Mouse (Mus musculus) forebrain, embryonic 11.5 days (tissue): ENCODE data around the gene BC030867. TPM values are rescaled to one million over a fixed set of nuclear protein-coding genes. Genes with fewer than 3 reads are reported as not detected.
A peak's percentile ranks its signal among the peaks of the same experiment; 100 is the strongest.

Source experiments
- ATAC-seq: fragments of 200-750 bp; cut with Nextera tagmentation; replicated peaks from 2 replicates; pipeline ENCODE4 v1.8.0; 2017; ENCODE audit warnings: moderate TSS enrichment; ENCODE audit not compliant: low FRiP score
- DNase-seq: peaks from one replicate; pipeline ENCODE4 v3.0.0-alpha.2; 2017; ENCODE audit warnings: low spot score
- H3K27ac ChIP-seq: fragments of 300-500 bp; sonication (generic); 2 replicates; pipeline ENCODE4 v1.5.1; 2014; ENCODE audit warnings: low read depth, low read length
- H3K27me3 ChIP-seq: fragments of 300-500 bp; sonication (generic); 2 replicates; pipeline ENCODE4 v1.6.1; 2014; ENCODE audit warnings: mild to moderate bottlenecking, low read length, mixed read lengths; ENCODE audit not compliant: control insufficient read depth, insufficient read depth
- H3K36me3 ChIP-seq: fragments of 300-500 bp; sonication (generic); 2 replicates; pipeline ENCODE4 v1.6.1; 2014; ENCODE audit warnings: mild to moderate bottlenecking, low read length, moderate library complexity, mixed read lengths; ENCODE audit not compliant: control insufficient read depth, insufficient read depth
- H3K4me1 ChIP-seq: fragments of 300-500 bp; sonication (generic); replicated peaks from 2 replicates; pipeline ENCODE4 v1.6.1; 2014; ENCODE audit warnings: low read length, mixed read lengths; ENCODE audit not compliant: control insufficient read depth, insufficient read depth
- H3K4me2 ChIP-seq: fragments of 300-500 bp; sonication (generic); 2 replicates; pipeline ENCODE4 v1.6.1; 2014; ENCODE audit warnings: low read depth, mild to moderate bottlenecking, low read length, moderate library complexity, mixed read lengths; ENCODE audit not compliant: severe bottlenecking
- H3K4me3 ChIP-seq: fragments of 300-500 bp; sonication (generic); 2 replicates; pipeline ENCODE4 v1.5.1; 2014; ENCODE audit warnings: low read depth, low read length
- H3K9ac ChIP-seq: fragments of 300-500 bp; sonication (generic); 2 replicates; pipeline ENCODE4 v1.6.1; 2014; ENCODE audit warnings: low read length
- H3K9me3 ChIP-seq: fragments of 300-500 bp; sonication (generic); 2 replicates; pipeline ENCODE4 v1.6.1; 2016; ENCODE audit warnings: low read length, mixed read lengths; ENCODE audit not compliant: control insufficient read depth
- WGBS: fragments of 180-500 bp; shearing (Covaris S2); extraction: QIAGEN DNeasy Blood & Tissue Kit; methylation state at CpG from one replicate; pipeline ENCODE4 v1.1.7; 2014; 5-methylcytosine and 5-hydroxymethylcytosine counted together
- polyA plus RNA-seq: library from polyadenylated mRNA; unstranded; fragments of >200 nt; fragmentation: Nextera tagmentation; extraction: Ambion mirVana; gene quantifications from 2 replicates; pipeline ENCODE4 v1.2.1, GENCODE M21; 2014

Gene BC030867
- 23.5 and 26.6 TPM in 2 replicates for polyA plus RNA-seq

DNA sequence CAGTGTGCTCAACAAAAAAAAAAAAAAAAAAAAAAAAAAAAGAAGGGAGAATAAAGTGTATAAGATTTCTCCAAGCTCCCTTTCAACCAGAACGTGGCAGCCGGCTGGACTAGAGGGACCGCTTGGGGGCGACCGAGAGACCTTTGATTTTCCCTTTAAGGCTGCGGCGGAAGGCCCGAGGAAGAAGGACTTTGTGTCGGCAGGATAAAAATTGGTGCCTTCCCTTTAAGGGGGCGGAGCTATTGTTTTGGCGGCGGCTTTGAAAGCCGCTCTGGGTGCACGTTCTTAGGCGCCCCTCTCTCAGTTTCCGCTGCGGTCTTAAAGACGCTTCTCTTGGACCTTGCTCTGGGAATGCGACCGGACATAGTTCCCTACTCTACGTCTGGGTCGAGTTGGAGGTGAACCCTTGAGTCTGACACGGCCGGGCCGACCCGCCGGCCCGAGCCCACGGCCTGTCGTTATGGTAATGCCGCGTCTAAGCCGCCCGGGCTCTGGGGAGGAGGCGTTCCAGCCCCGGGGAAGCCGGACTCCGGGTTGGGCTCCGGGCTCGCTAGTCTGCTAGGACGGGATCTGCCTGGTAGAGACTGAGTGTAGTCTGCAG is at the start of gene BC030867:
TSS of gene BC030867 (plus strand) at position 253 of the 601 bp plus-strand sequence.
- Histone ChIP-seq H3K4me1 (peaks cover 16% of the 10 kb centered on the region; the same call in 1 of the 2 replicates), H3K9ac (peak within 1 kb of the TSS; percentile 70), H3K36me3 (peaks cover 2% of the 10 kb centered on the region; the same call in 1 of the 2 replicates), H3K4me2 (peak within 1 kb of the TSS; percentile 69), H3K27me3 (no peaks in the 10 kb centered on the region), H3K9me3 (no peaks in the 10 kb centered on the region), H3K27ac (peak within 1 kb of the TSS; percentile 32; the same call in 1 of the 2 replicates), H3K4me3 (peak within 1 kb of the TSS; percentile 69)
- WGBS, result under 1% methylated on average over 41 of the region's 41 CpGs
- peak; percentile 97 for DNase-seq
- ATAC-seq, result peak; percentile 61

DNA sequence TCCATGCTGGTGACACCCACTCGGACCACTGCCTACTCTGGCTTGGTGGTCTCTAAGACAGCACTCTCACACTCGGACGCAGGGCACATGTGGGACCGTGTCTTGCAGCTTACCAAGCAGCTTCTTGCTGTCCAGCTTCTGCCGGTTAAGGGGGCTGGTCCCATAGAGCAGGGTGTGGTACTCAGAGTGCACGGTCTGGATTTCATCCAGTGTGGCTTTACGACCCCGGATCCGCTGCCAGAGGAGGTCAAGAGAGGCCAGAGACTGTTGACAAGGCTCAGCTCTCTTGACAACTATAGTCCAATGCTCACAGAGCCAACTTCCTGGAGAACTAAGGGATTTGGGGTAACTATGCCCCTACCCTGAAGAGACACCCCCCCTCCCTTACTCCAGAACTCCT is 48.8 kb upstream of the BC030867 start:
- Histone ChIP-seq H3K4me1 (no peaks in the 10 kb centered on the region), H3K27ac (no peak overlapping the region), H3K9ac (no peak overlapping the region), H3K4me3 (no peak overlapping the region), H3K4me2 (no peak overlapping the region), H3K36me3 (no peaks in the 10 kb centered on the region), H3K9me3 (no peaks in the 10 kb centered on the region), H3K27me3 (no peaks in the 10 kb centered on the region)
- 91% methylated on average over 9 of the region's 9 CpGs for WGBS
- ATAC-seq, result no peak
- peak; percentile 33 for DNase-seq

- DNase-seq, result no peak
- Histone ChIP-seq H3K9me3 (no peaks in the 10 kb centered on the region), H3K36me3 (no peaks in the 10 kb centered on the region; the same call in 1 of the 2 replicates), H3K27ac (no peak overlapping the region), H3K4me3 (no peak overlapping the region), H3K4me1 (no peaks in the 10 kb centered on the region), H3K9ac (no peak overlapping the region), H3K27me3 (no peaks in the 10 kb centered on the region), H3K4me2 (no peak overlapping the region)
- WGBS, result 84% methylated on average over 12 of the region's 12 CpGs
- no peak for ATAC-seq
Observed at GRCm38 (mm10) chr11:102201408-102201821, 47.3 kb upstream of the BC030867 start.

DNA sequence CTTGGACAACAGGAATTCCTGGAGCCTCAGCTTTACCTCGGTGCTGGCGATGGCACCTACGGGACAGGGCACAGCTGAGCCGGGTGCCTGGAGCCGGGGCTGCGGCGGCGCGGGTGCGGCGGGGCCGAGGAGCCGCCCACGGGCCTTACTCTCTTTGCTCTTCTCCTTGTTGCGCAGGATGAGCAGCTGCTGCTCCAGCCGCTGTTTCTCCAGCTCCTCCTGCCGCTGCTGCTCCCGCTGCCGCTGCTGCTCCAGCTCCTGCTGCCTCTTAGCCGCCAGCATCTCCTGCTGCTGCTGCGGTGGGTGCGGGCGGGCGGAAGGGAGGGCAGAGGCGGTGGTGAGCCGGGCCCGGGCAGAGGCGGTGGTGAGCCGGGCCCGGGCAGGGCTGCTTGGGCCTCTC is 42.2 kb upstream of the BC030867 start:
- H3K4me1 ChIP-seq, result peaks cover 11% of the 10 kb centered on the region; the same call in 1 of the 2 replicates
- no peak overlapping the region for H3K9ac ChIP-seq
- H3K4me3 ChIP-seq, result no peak overlapping the region
- H3K9me3 ChIP-seq, result no peaks in the 10 kb centered on the region
- 66% methylated on average over 30 of the region's 30 CpGs for WGBS
- H3K27me3 ChIP-seq, result no peaks in the 10 kb centered on the region
- DNase-seq (peak; percentile 46), ATAC-seq (no peak)
- H3K36me3 ChIP-seq, result no peaks in the 10 kb centered on the region; the same call in 1 of the 2 replicates
- no peak overlapping the region for H3K27ac ChIP-seq
- no peak overlapping the region for H3K4me2 ChIP-seq

DNA sequence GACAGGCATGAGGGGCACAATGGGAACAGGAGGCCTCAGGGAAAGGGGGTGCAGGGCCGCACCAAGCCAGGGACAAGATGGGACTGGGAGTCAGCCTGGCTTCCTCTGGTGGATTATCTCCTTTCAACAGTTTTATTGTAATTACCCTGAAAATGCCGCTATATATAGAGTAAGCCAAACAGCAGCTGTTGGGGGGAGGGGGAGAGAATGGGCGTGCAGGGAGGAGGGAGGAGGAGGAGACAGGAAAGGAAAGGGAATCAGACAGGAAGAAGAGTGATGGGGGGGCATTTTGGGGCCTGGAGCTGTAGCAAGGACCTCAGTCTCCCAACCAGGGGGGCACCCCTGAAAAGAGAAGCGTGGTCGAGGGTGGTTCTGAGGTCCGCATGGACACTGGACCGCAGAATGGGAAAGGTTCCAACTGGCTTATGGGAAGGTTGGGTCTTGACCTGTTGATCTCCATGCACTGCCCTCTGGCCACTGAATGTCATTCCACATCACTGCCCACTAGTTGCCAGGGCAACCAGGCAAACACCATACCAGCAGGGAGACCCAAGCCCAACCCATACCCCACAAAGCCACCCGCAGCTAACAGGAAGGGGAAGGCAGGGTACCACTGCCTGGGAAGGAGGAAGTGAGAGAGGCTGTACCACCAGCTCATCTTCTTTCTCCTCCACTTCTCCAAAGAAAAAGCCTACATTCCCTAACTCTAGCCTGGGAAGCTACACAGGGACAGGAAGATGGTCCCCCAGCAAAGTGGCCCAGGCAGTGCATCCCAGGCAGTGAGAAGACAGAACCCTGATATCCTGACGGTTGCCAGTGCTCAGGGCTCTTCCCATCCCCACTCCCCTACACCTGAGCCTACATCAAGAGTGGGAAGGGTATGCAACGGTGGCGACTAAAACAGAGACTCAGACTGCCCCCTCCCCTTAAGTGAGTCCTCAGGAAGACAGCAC is 40.6 kb upstream of the BC030867 start:
- Histone ChIP-seq H3K27ac (no peak overlapping the region), H3K36me3 (no peaks in the 10 kb centered on the region; the same call in 1 of the 2 replicates), H3K4me3 (no peak overlapping the region), H3K4me2 (no peak overlapping the region), H3K9ac (no peak overlapping the region; the same call in 1 of the 2 replicates), H3K4me1 (peaks cover 12% of the 10 kb centered on the region; the same call in 1 of the 2 replicates), H3K27me3 (no peaks in the 10 kb centered on the region), H3K9me3 (no peaks in the 10 kb centered on the region)
- no peak for ATAC-seq
- WGBS, result 35% methylated on average over 11 of the region's 11 CpGs
- DNase-seq, result no peak

DNA sequence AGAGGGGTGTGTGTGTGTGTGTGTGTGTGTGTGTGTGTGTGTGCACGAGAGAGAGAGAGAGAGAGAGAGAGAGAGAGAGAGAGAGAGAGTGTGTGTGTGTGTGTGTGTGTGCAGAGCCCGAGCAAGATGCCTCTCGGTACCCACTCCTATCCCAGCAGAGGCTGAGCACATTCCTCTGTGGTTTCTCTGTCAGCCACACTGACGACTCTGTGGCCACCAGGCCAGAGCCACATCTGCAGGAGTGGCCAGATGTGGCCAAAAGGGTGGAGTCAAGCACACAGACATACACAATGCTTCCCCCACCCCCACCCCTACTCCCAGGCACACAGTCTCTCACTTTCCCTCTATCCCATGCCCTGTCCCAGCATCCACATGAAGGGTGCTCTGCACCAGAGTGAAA is 39.8 kb upstream of the BC030867 start:
- ATAC-seq, result no peak
- Histone ChIP-seq H3K36me3 (no peaks in the 10 kb centered on the region; the same call in 1 of the 2 replicates), H3K4me3 (no peak overlapping the region)

GRCm38 (mm10) chr11:102209742-102210141 is 38.9 kb upstream of the BC030867 start:
- Histone ChIP-seq H3K27ac (no peak overlapping the region), H3K4me2 (no peak overlapping the region), H3K4me3 (no peak overlapping the region), H3K9me3 (no peaks in the 10 kb centered on the region), H3K9ac (no peak overlapping the region), H3K4me1 (peaks cover 12% of the 10 kb centered on the region; the same call in 1 of the 2 replicates), H3K36me3 (no peaks in the 10 kb centered on the region; the same call in 1 of the 2 replicates), H3K27me3 (no peaks in the 10 kb centered on the region)
- ATAC-seq (no peak), DNase-seq (peak; percentile 52)
- WGBS, result 14% methylated on average over 2 of the region's 2 CpGs

More for the DNA sequence above, 39.8 kb upstream of the BC030867 start:
- Histone ChIP-seq H3K27me3 (no peaks in the 10 kb centered on the region), H3K9ac (no peak overlapping the region), H3K4me1 (peaks cover 12% of the 10 kb centered on the region; the same call in 1 of the 2 replicates), H3K4me2 (no peak overlapping the region), H3K9me3 (no peaks in the 10 kb centered on the region), H3K27ac (no peak overlapping the region)
- WGBS, result 46% methylated on average over 3 of the region's 4 CpGs
- DNase-seq, result no peak

- peak; percentile 41 for DNase-seq
- Histone ChIP-seq H3K27me3 (no peaks in the 10 kb centered on the region), H3K4me1 (peaks cover 12% of the 10 kb centered on the region; the same call in 1 of the 2 replicates), H3K4me3 (no peak overlapping the region), H3K36me3 (no peaks in the 10 kb centered on the region; the same call in 1 of the 2 replicates), H3K9ac (no peak overlapping the region), H3K27ac (no peak overlapping the region), H3K9me3 (no peaks in the 10 kb centered on the region), H3K4me2 (no peak overlapping the region)
- no peak for ATAC-seq
- 77% methylated on average over 3 of the region's 3 CpGs for WGBS
Observed at GRCm38 (mm10) chr11:102210185-102210584, 38.5 kb upstream of the BC030867 start.
